Comparison of ENCODE assay signal across 8 mouse cellular contexts in genomic region chr14:67993142-67993541, GRCm38 (mm10).
A peak's percentile ranks its signal among the peaks of the same experiment; 100 is the strongest.
DNase-seq lines count a peak whose midpoint lies in the region; ATAC-seq and TF ChIP-seq lines count a peak whose summit lies in the region.

No protein-coding gene starts in this region.

- peak overlapping the region; percentile 39 for H3K4me2 ChIP-seq in midbrain, embryonic 15.5 days

- no peak overlapping the region for H3K4me3 ChIP-seq in gastrocnemius, adult 2 months
- no peak overlapping the region for H3K4me3 ChIP-seq in midbrain, embryonic 15.5 days

- peak; percentile 5 for DNase-seq in spleen, adult 12 weeks (ENCODE audit: low spot score)
- no peak for DNase-seq in spleen, postnatal 36 days (ENCODE audit: low spot score in 2 of 2)
- peak; percentile 49 to 73 for DNase-seq in cerebellum, postnatal 4 days (ENCODE audit: low spot score in 2 of 2)
- DNase-seq in gastrocnemius, adult 2 months, result peak; percentile 37
- peak; percentile 68 for DNase-seq in hindlimb bud, embryonic 11.5 days (ENCODE audit: extremely low spot score, low read depth, low spot score)
- peak; percentile 69 to 78 for DNase-seq in left cerebral cortex, postnatal 36 days (ENCODE audit: low spot score in 2 of 2)
- DNase-seq in telencephalon, adult 2 months (ENCODE audit: low read depth, low spot score), result peak; percentile 82

- no peaks in the 10 kb centered on the region for H3K27me3 ChIP-seq in midbrain, embryonic 15.5 days (replicated peaks)

- H3K4me1 ChIP-seq in midbrain, embryonic 15.5 days, result no peaks in the 10 kb centered on the region; the same call in 1 of the 2 replicates

- WGBS in midbrain, embryonic 15.5 days, result 17% methylated on average over 8 of the region's 8 CpGs

- no peak overlapping the region for H3K27ac ChIP-seq in gastrocnemius, adult 2 months
- H3K27ac ChIP-seq in midbrain, embryonic 15.5 days, result no peak overlapping the region

- ATAC-seq in midbrain, embryonic 15.5 days (replicated peaks), result no peak; the same call in 1 of the 2 replicates

- intact Hi-C loops in gastrocnemius, adult 2 months (cut with DNase I), result loop anchor here (1.0 kb wide), 1 partner anchor 158 kb away; no protein-coding TSS in a partner anchor
- intact Hi-C loops in left cerebral cortex, postnatal 36 days (cut with DNase I), result loop anchor here (5.0 to 10.0 kb wide), 5 partner anchors 49 to 702 kb away; no protein-coding TSS in a partner anchor

- peak; percentile 88 for TF ChIP-seq CTCF in gastrocnemius, adult 2 months (IDR thresholded peaks at IDR 0.05)

- no peak overlapping the region for H3K9ac ChIP-seq in midbrain, embryonic 15.5 days

- H3K36me3 ChIP-seq in midbrain, embryonic 15.5 days (replicated peaks), result no peaks in the 10 kb centered on the region

- no peaks in the 10 kb centered on the region for H3K9me3 ChIP-seq in midbrain, embryonic 15.5 days

Comparison
In these comparisons a context has a peak if more than half of its experiments do, and no peak if none do; other contexts are left out.
1. DNase-seq: peak in spleen, adult 12 weeks (single experiment), cerebellum, postnatal 4 days (2 of 2), gastrocnemius, adult 2 months (single experiment), hindlimb bud, embryonic 11.5 days (single experiment), left cerebral cortex, postnatal 36 days (2 of 2) and telencephalon, adult 2 months (single experiment); none in spleen, postnatal 36 days (0 of 2).